Mouse (Mus musculus): Measurements from ENCODE around the gene Tph1. TPM values are rescaled to one million over a fixed set of nuclear protein-coding genes. Genes with fewer than 3 reads are reported as not detected.

Tph1 gene
- polyA plus RNA-seq (2014; fragmentation: Nextera tagmentation; extraction: Ambion mirVana): not detected in 2 replicates

- Histone ChIP-seq H3K4me1 (ENCODE audit: control insufficient read depth, insufficient read depth, low read length) (peaks cover under 1% of the 10 kb centered on the region; the same call in 1 of the 2 replicates), H3K27ac (ENCODE audit: low read depth, low read length) (no peak within 1 kb of the TSS), H3K9ac (ENCODE audit: low read depth, low read length) (no peak within 1 kb of the TSS), H3K9me3 (replicated peaks; ENCODE audit: control insufficient read depth, low read length) (no peaks in the 10 kb centered on the region), H3K4me3 (ENCODE audit: low read depth, low read length) (no peak within 1 kb of the TSS), H3K36me3 (ENCODE audit: control insufficient read depth, insufficient read depth, low read length) (no peaks in the 10 kb centered on the region), H3K27me3 (ENCODE audit: control insufficient read depth, insufficient read depth, low read length) (peaks cover 10% of the 10 kb centered on the region), H3K4me2 (no peak within 1 kb of the TSS)
- no peak for ATAC-seq (replicated peaks; ENCODE audit: insufficient number of reproducible peaks, low FRiP score, low TSS enrichment)
- WGBS (ENCODE audit: insufficient replicate concordance): 41% methylated on average over 10 of the region's 10 CpGs
Observed at GRCm38 (mm10) chr7:46672160-46672672, at the start of gene Tph1. Gene Tph1 (minus strand): TSS chr7:46672537.

GRCm38 (mm10) chr7:46720460-46720859, 48.1 kb upstream of the Tph1 start:
- no peaks in the 10 kb centered on the region for H3K36me3 ChIP-seq (ENCODE audit: control insufficient read depth, insufficient read depth, low read length)
- H3K9me3 ChIP-seq (replicated peaks; ENCODE audit: control insufficient read depth, low read length): no peaks in the 10 kb centered on the region
- H3K27ac ChIP-seq (ENCODE audit: low read depth, low read length): no peak overlapping the region
- H3K4me2 ChIP-seq: no peak overlapping the region
- no peak for ATAC-seq (replicated peaks; ENCODE audit: insufficient number of reproducible peaks, low FRiP score, low TSS enrichment)
- no peak overlapping the region for H3K9ac ChIP-seq (ENCODE audit: low read depth, low read length)
- WGBS (ENCODE audit: insufficient replicate concordance): 69% methylated on average over 9 of the region's 9 CpGs
- peaks cover 6% of the 10 kb centered on the region; the same call in 1 of the 2 replicates for H3K27me3 ChIP-seq (ENCODE audit: control insufficient read depth, insufficient read depth, low read length)
- H3K4me3 ChIP-seq (ENCODE audit: low read depth, low read length): no peak overlapping the region
- H3K4me1 ChIP-seq (ENCODE audit: control insufficient read depth, insufficient read depth, low read length): no peaks in the 10 kb centered on the region

GRCm38 (mm10) chr7:46719526-46719925, 47.2 kb upstream of the Tph1 start:
- Histone ChIP-seq H3K4me3 (ENCODE audit: low read depth, low read length) (no peak overlapping the region), H3K36me3 (ENCODE audit: control insufficient read depth, insufficient read depth, low read length) (no peaks in the 10 kb centered on the region), H3K27me3 (ENCODE audit: control insufficient read depth, insufficient read depth, low read length) (peaks cover 6% of the 10 kb centered on the region; the same call in 1 of the 2 replicates), H3K9me3 (replicated peaks; ENCODE audit: control insufficient read depth, low read length) (no peaks in the 10 kb centered on the region), H3K9ac (ENCODE audit: low read depth, low read length) (no peak overlapping the region), H3K4me2 (no peak overlapping the region), H3K27ac (ENCODE audit: low read depth, low read length) (no peak overlapping the region), H3K4me1 (ENCODE audit: control insufficient read depth, insufficient read depth, low read length) (no peaks in the 10 kb centered on the region)
- 69% methylated on average over 7 of the region's 7 CpGs for WGBS (ENCODE audit: insufficient replicate concordance)
- ATAC-seq (replicated peaks; ENCODE audit: insufficient number of reproducible peaks, low FRiP score, low TSS enrichment): no peak

DNA sequence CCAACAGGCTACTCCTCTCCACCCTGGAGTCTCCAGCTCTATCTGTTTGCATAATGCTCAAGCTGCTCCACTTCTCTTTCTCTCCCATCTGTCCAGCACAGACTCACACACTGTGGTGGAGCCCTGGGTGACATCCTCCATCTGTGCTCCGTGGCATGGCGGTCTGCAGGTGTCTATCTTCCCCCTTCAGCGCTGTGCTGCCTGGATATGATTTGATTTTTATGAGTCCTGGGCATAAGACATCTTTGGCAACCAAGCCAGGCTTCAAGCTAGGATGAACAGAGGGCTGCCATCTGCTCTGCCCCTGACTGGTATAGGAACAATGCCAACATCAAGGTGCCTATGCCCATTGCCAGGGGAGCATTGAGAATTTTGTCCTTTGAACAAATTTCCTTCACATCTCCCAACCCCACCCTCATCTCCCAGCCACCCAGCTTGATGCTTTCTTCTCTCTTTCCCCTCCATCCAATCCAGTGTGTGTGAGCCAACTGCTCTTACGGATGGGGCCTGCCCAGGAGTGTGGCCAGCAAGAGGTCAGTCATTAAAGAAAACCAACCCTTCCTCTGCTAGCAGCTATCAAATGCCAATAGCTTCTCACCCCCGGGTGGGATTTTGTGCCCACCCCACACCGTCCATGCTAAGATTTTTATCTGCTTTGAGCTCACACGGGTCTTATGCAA, 46.4 kb upstream of the Tph1 start:
- peaks cover 6% of the 10 kb centered on the region; the same call in 1 of the 2 replicates for H3K27me3 ChIP-seq (ENCODE audit: control insufficient read depth, insufficient read depth, low read length)
- H3K9ac ChIP-seq (ENCODE audit: low read depth, low read length): no peak overlapping the region
- 70% methylated on average over 7 of the region's 7 CpGs for WGBS (ENCODE audit: insufficient replicate concordance)
- no peaks in the 10 kb centered on the region for H3K9me3 ChIP-seq (replicated peaks; ENCODE audit: control insufficient read depth, low read length)
- no peaks in the 10 kb centered on the region for H3K36me3 ChIP-seq (ENCODE audit: control insufficient read depth, insufficient read depth, low read length)
- ATAC-seq (replicated peaks; ENCODE audit: insufficient number of reproducible peaks, low FRiP score, low TSS enrichment): no peak
- no peak overlapping the region for H3K4me2 ChIP-seq
- H3K4me1 ChIP-seq (ENCODE audit: control insufficient read depth, insufficient read depth, low read length): no peaks in the 10 kb centered on the region
- H3K27ac ChIP-seq (ENCODE audit: low read depth, low read length): no peak overlapping the region
- no peak overlapping the region for H3K4me3 ChIP-seq (ENCODE audit: low read depth, low read length)

DNA sequence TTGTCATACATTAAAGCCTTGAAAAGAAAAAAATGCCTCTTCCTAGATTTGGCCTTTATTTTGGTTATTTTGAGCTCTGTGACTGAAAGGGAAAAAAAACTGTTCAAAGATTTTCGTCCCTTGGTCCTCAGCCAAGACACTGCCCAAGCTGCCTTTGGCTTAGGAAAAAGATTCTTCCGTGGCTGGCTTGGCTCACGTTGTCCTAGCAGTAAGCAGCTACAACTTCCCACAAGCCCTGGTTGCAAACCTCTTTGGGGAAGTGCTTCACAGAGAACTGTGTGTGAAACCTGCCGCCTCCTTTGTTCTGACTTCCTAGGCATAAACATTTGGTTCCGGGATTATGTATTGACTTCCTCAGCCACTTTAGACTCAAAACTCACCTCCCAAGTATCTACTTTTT, 44.6 kb upstream of the Tph1 start:
- H3K4me1 ChIP-seq (ENCODE audit: control insufficient read depth, insufficient read depth, low read length): no peaks in the 10 kb centered on the region
- ATAC-seq (replicated peaks; ENCODE audit: insufficient number of reproducible peaks, low FRiP score, low TSS enrichment): no peak
- H3K4me3 ChIP-seq (ENCODE audit: low read depth, low read length): no peak overlapping the region
- H3K27me3 ChIP-seq (ENCODE audit: control insufficient read depth, insufficient read depth, low read length): peaks cover 6% of the 10 kb centered on the region; the same call in 1 of the 2 replicates
- H3K4me2 ChIP-seq: no peak overlapping the region
- no peaks in the 10 kb centered on the region for H3K9me3 ChIP-seq (replicated peaks; ENCODE audit: control insufficient read depth, low read length)
- no peak overlapping the region for H3K9ac ChIP-seq (ENCODE audit: low read depth, low read length)
- no peaks in the 10 kb centered on the region for H3K36me3 ChIP-seq (ENCODE audit: control insufficient read depth, insufficient read depth, low read length)
- 48% methylated on average over 5 of the region's 5 CpGs for WGBS (ENCODE audit: insufficient replicate concordance)
- H3K27ac ChIP-seq (ENCODE audit: low read depth, low read length): no peak overlapping the region

- no peaks in the 10 kb centered on the region for H3K36me3 ChIP-seq (ENCODE audit: control insufficient read depth, insufficient read depth, low read length)
- H3K9me3 ChIP-seq (replicated peaks; ENCODE audit: control insufficient read depth, low read length): no peaks in the 10 kb centered on the region
- H3K4me3 ChIP-seq (ENCODE audit: low read depth, low read length): no peak within 1 kb of the TSS
- 82% methylated on average over 5 of the region's 5 CpGs for WGBS (ENCODE audit: insufficient replicate concordance)
- H3K4me2 ChIP-seq: no peak within 1 kb of the TSS
- H3K4me1 ChIP-seq (ENCODE audit: control insufficient read depth, insufficient read depth, low read length): no peaks in the 10 kb centered on the region
- peaks cover 6% of the 10 kb centered on the region; the same call in 1 of the 2 replicates for H3K27me3 ChIP-seq (ENCODE audit: control insufficient read depth, insufficient read depth, low read length)
- H3K9ac ChIP-seq (ENCODE audit: low read depth, low read length): no peak within 1 kb of the TSS
- H3K27ac ChIP-seq (ENCODE audit: low read depth, low read length): no peak within 1 kb of the TSS
- no peak for ATAC-seq (replicated peaks; ENCODE audit: insufficient number of reproducible peaks, low FRiP score, low TSS enrichment)
Observed at GRCm38 (mm10) chr7:46715600-46715999, 43.3 kb upstream of the Tph1 start, which contains the start of gene Saa3. Gene Saa3 (minus strand): TSS chr7:46715700.

DNA sequence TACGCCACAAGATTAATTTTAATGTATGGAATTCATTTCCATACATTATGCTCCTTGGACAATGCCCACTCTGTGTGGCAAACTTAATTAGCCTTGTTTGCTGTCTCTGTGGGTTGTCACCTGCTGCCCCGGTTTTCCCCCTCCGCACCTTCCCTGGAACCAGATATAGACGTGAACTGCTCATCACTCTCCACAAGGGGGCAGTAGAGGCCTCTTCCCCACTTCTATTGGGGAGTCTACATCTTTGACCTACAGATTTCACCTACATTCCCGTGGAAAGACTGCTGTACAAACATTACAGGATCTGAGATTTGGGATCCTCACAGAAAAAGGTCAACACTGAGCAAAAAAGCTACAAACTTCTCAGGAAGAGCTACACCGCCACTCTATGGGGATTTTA, 42.2 kb upstream of the Tph1 start:
- no peaks in the 10 kb centered on the region for H3K36me3 ChIP-seq (ENCODE audit: control insufficient read depth, insufficient read depth, low read length)
- H3K9ac ChIP-seq (ENCODE audit: low read depth, low read length): no peak overlapping the region
- no peaks in the 10 kb centered on the region for H3K9me3 ChIP-seq (replicated peaks; ENCODE audit: control insufficient read depth, low read length)
- H3K4me3 ChIP-seq (ENCODE audit: low read depth, low read length): no peak overlapping the region
- peaks cover 2% of the 10 kb centered on the region for H3K4me1 ChIP-seq (ENCODE audit: control insufficient read depth, insufficient read depth, low read length)
- WGBS (ENCODE audit: insufficient replicate concordance): 33% methylated on average over 6 of the region's 6 CpGs
- no peaks in the 10 kb centered on the region for H3K27me3 ChIP-seq (ENCODE audit: control insufficient read depth, insufficient read depth, low read length)
- no peak overlapping the region for H3K27ac ChIP-seq (ENCODE audit: low read depth, low read length)
- no peak for ATAC-seq (replicated peaks; ENCODE audit: insufficient number of reproducible peaks, low FRiP score, low TSS enrichment)
- H3K4me2 ChIP-seq: no peak overlapping the region

- Histone ChIP-seq H3K4me3 (ENCODE audit: low read depth, low read length) (no peak overlapping the region), H3K4me2 (no peak overlapping the region), H3K4me1 (ENCODE audit: control insufficient read depth, insufficient read depth, low read length) (peaks cover 6% of the 10 kb centered on the region), H3K27ac (ENCODE audit: low read depth, low read length) (no peak overlapping the region), H3K36me3 (ENCODE audit: control insufficient read depth, insufficient read depth, low read length) (no peaks in the 10 kb centered on the region), H3K9ac (ENCODE audit: low read depth, low read length) (0 out of 2 replicates have a peak overlapping the region, but pooled peaks have one; percentile 16), H3K27me3 (ENCODE audit: control insufficient read depth, insufficient read depth, low read length) (no peaks in the 10 kb centered on the region), H3K9me3 (replicated peaks; ENCODE audit: control insufficient read depth, low read length) (no peaks in the 10 kb centered on the region)
- no peak for ATAC-seq (replicated peaks; ENCODE audit: insufficient number of reproducible peaks, low FRiP score, low TSS enrichment)
- WGBS (ENCODE audit: insufficient replicate concordance): 58% methylated on average over 6 of the region's 6 CpGs
Observed at GRCm38 (mm10) chr7:46712250-46712649, 39.9 kb upstream of the Tph1 start.
